Mouse (Mus musculus) stomach, embryonic 16.5 days (tissue): ENCODE results near the gene Nckap1. TPM values are rescaled to one million over a fixed set of nuclear protein-coding genes. Genes with fewer than 3 reads are reported as not detected.

Experiments used
- ATAC-seq: fragments of 200-750 bp; cut with Nextera tagmentation; 2 replicates; pipeline ENCODE4 v1.8.0; 2017; ENCODE audit warnings: moderate number of reproducible peaks, moderate TSS enrichment; ENCODE audit not compliant: insufficient read depth, low FRiP score
- H3K27ac ChIP-seq: fragments of 300-500 bp; sonication (generic); 2 replicates; pipeline ENCODE4 v1.5.1; 2014; ENCODE audit warnings: low read length
- H3K27me3 ChIP-seq: fragments of 300-500 bp; sonication (generic); 2 replicates; pipeline ENCODE4 v1.6.1; 2014; ENCODE audit warnings: low read length, control low read depth, mixed read lengths; ENCODE audit not compliant: control insufficient read depth, insufficient read depth
- H3K36me3 ChIP-seq: fragments of 300-500 bp; sonication (generic); 2 replicates; pipeline ENCODE4 v1.6.1; 2014; ENCODE audit warnings: low read length; ENCODE audit not compliant: control insufficient read depth, insufficient read depth
- H3K4me1 ChIP-seq: fragments of 300-500 bp; sonication (generic); 2 replicates; pipeline ENCODE4 v1.6.1; 2014; ENCODE audit warnings: low read length, control low read depth, mixed read lengths; ENCODE audit not compliant: control insufficient read depth, insufficient read depth
- H3K4me2 ChIP-seq: fragments of 300-500 bp; sonication (generic); 2 replicates; pipeline ENCODE4 v1.6.1; 2014; ENCODE audit warnings: low read depth, low read length, mixed read lengths
- H3K4me3 ChIP-seq: fragments of 300-500 bp; sonication (generic); replicated peaks from 2 replicates; pipeline ENCODE4 v1.5.1; 2014; ENCODE audit warnings: mild to moderate bottlenecking, low read length
- H3K9ac ChIP-seq: fragments of 300-500 bp; sonication (generic); 2 replicates; pipeline ENCODE4 v1.6.1; 2014; ENCODE audit warnings: low read length
- H3K9me3 ChIP-seq: fragments of 300-500 bp; sonication (generic); replicated peaks from 2 replicates; pipeline ENCODE4 v1.6.1; 2016; ENCODE audit warnings: low read length, control low read depth; ENCODE audit not compliant: control insufficient read depth
- WGBS: fragments of 180-500 bp; shearing (Covaris S2); extraction: QIAGEN DNeasy Blood & Tissue Kit; methylation state at CpG from one replicate; pipeline ENCODE4 v1.1.7; 2014; 5-methylcytosine and 5-hydroxymethylcytosine counted together
- polyA plus RNA-seq: library from polyadenylated mRNA; unstranded; fragments of >200 nt; fragmentation: Nextera tagmentation; extraction: Ambion mirVana; gene quantifications from 2 replicates; pipeline ENCODE4 v1.2.1, GENCODE M21; 2015

Gene Nckap1
- polyA plus RNA-seq, 1 experiment from 2014 or later: 43.8 TPM

- Histone ChIP-seq H3K27me3 (no peaks in the 10 kb centered on the region), H3K36me3 (no peaks in the 10 kb centered on the region)
- 66% methylated on average over 4 of the region's 4 CpGs for WGBS
These were observed 10.5 kb downstream of the Nckap1 start for GRCm38 (mm10) chr2:80570656-80571055.

GRCm38 (mm10) chr2:80567411-80567810 lies 13.8 kb downstream of the Nckap1 start:
- H3K4me3 ChIP-seq: no peak overlapping the region
- 86% methylated on average over 4 of the region's 4 CpGs for WGBS
- no peaks in the 10 kb centered on the region for H3K27me3 ChIP-seq
- ATAC-seq: no peak
- H3K9ac ChIP-seq: no peak overlapping the region
- no peak overlapping the region for H3K4me2 ChIP-seq
- no peak overlapping the region for H3K27ac ChIP-seq
- no peaks in the 10 kb centered on the region for H3K9me3 ChIP-seq
- H3K4me1 ChIP-seq: 0 out of 2 replicates have a peak, but pooled peaks cover under 1% of the 10 kb centered on the region
- no peaks in the 10 kb centered on the region for H3K36me3 ChIP-seq

More at GRCm38 (mm10) chr2:80570656-80571055, 10.5 kb downstream of the Nckap1 start:
- Histone ChIP-seq H3K9ac (no peak overlapping the region), H3K4me3 (no peak overlapping the region), H3K4me1 (no peaks in the 10 kb centered on the region), H3K27ac (no peak overlapping the region), H3K9me3 (no peaks in the 10 kb centered on the region), H3K4me2 (no peak overlapping the region)
- no peak for ATAC-seq

GRCm38 (mm10) chr2:80562253-80562652 lies 18.9 kb downstream of the Nckap1 start:
- H3K36me3 ChIP-seq: 0 out of 2 replicates have a peak, but pooled peaks cover 5% of the 10 kb centered on the region
- no peak overlapping the region for H3K9ac ChIP-seq
- no peak overlapping the region for H3K4me3 ChIP-seq
- no peaks in the 10 kb centered on the region for H3K27me3 ChIP-seq
- no peak for ATAC-seq
- no peak overlapping the region for H3K27ac ChIP-seq
- no peaks in the 10 kb centered on the region for H3K9me3 ChIP-seq
- no peak overlapping the region for H3K4me2 ChIP-seq
- H3K4me1 ChIP-seq: 0 out of 2 replicates have a peak, but pooled peaks cover 4% of the 10 kb centered on the region

- Histone ChIP-seq H3K4me3 (no peak overlapping the region), H3K4me2 (no peak overlapping the region), H3K27ac (no peak overlapping the region), H3K9me3 (no peaks in the 10 kb centered on the region), H3K9ac (no peak overlapping the region), H3K36me3 (0 out of 2 replicates have a peak, but pooled peaks cover 5% of the 10 kb centered on the region), H3K4me1 (0 out of 2 replicates have a peak, but pooled peaks cover 4% of the 10 kb centered on the region), H3K27me3 (no peaks in the 10 kb centered on the region)
- 66% methylated on average over 3 of the region's 3 CpGs for WGBS
- no peak for ATAC-seq
These were observed 19.7 kb downstream of the Nckap1 start for GRCm38 (mm10) chr2:80561478-80561877.

GRCm38 (mm10) chr2:80560773-80561172 lies 20.4 kb downstream of the Nckap1 start:
- no peak for ATAC-seq
- H3K4me3 ChIP-seq: no peak overlapping the region
- no peaks in the 10 kb centered on the region for H3K9me3 ChIP-seq
- WGBS: 91% methylated on average over 5 of the region's 5 CpGs
- no peak overlapping the region for H3K9ac ChIP-seq
- H3K27me3 ChIP-seq: no peaks in the 10 kb centered on the region
- H3K36me3 ChIP-seq: 0 out of 2 replicates have a peak, but pooled peaks cover 5% of the 10 kb centered on the region
- 0 out of 2 replicates have a peak, but pooled peaks cover 4% of the 10 kb centered on the region for H3K4me1 ChIP-seq
- no peak overlapping the region for H3K4me2 ChIP-seq
- H3K27ac ChIP-seq: no peak overlapping the region

GRCm38 (mm10) chr2:80559655-80560054 lies 21.5 kb downstream of the Nckap1 start:
- no peak overlapping the region for H3K4me3 ChIP-seq
- 0 out of 2 replicates have a peak, but pooled peaks cover 4% of the 10 kb centered on the region for H3K4me1 ChIP-seq
- H3K4me2 ChIP-seq: no peak overlapping the region
- ATAC-seq: no peak
- 81% methylated on average over 5 of the region's 5 CpGs for WGBS
- no peak overlapping the region for H3K9ac ChIP-seq
- H3K9me3 ChIP-seq: no peaks in the 10 kb centered on the region
- H3K27me3 ChIP-seq: no peaks in the 10 kb centered on the region
- H3K36me3 ChIP-seq: 0 out of 2 replicates have a peak, but pooled peaks cover 5% of the 10 kb centered on the region
- H3K27ac ChIP-seq: no peak overlapping the region

- 56% methylated on average over 4 of the region's 4 CpGs for WGBS
- ATAC-seq: no peak
These were observed 26.7 kb downstream of the Nckap1 start for GRCm38 (mm10) chr2:80554442-80554841.

GRCm38 (mm10) chr2:80549704-80550103 lies 31.5 kb downstream of the Nckap1 start:
- H3K27ac ChIP-seq: no peak overlapping the region
- WGBS: 93% methylated on average over 4 of the region's 4 CpGs
- no peak overlapping the region for H3K4me3 ChIP-seq
- H3K27me3 ChIP-seq: no peaks in the 10 kb centered on the region
- ATAC-seq: no peak
- H3K4me2 ChIP-seq: no peak overlapping the region
- no peaks in the 10 kb centered on the region for H3K9me3 ChIP-seq
- no peaks in the 10 kb centered on the region for H3K4me1 ChIP-seq
- no peak overlapping the region for H3K9ac ChIP-seq
- H3K36me3 ChIP-seq: peaks cover 20% of the 10 kb centered on the region; the same call in 1 of the 2 replicates

More at GRCm38 (mm10) chr2:80554442-80554841, 26.7 kb downstream of the Nckap1 start:
- H3K4me2 ChIP-seq: no peak overlapping the region
- no peak overlapping the region for H3K9ac ChIP-seq
- no peak overlapping the region for H3K27ac ChIP-seq
- no peaks in the 10 kb centered on the region for H3K4me1 ChIP-seq
- H3K27me3 ChIP-seq: no peaks in the 10 kb centered on the region
- no peaks in the 10 kb centered on the region for H3K9me3 ChIP-seq
- peaks cover 18% of the 10 kb centered on the region; the same call in 1 of the 2 replicates for H3K36me3 ChIP-seq
- no peak overlapping the region for H3K4me3 ChIP-seq

GRCm38 (mm10) chr2:80547901-80548300 lies 33.3 kb downstream of the Nckap1 start:
- Histone ChIP-seq H3K27ac (no peak overlapping the region), H3K4me1 (no peaks in the 10 kb centered on the region), H3K4me2 (no peak overlapping the region), H3K4me3 (no peak overlapping the region), H3K27me3 (no peaks in the 10 kb centered on the region), H3K9me3 (no peaks in the 10 kb centered on the region), H3K9ac (no peak overlapping the region), H3K36me3 (peaks cover 27% of the 10 kb centered on the region; the same call in 1 of the 2 replicates)
- no peak for ATAC-seq
- 95% methylated on average over 1 of the region's 1 CpGs for WGBS
